Mouse (Mus musculus): ENCODE data around the gene Scube3. TPM values are rescaled to one million over a fixed set of nuclear protein-coding genes. Genes with fewer than 3 reads are reported as not detected.

The Scube3 gene
- polyA plus RNA-seq, 1 experiment = not detected

- H3K4me3 ChIP-seq (ENCODE audit: insufficient read depth, low read depth, low read length) = no peak overlapping the region
- no peak overlapping the region for H3K27ac ChIP-seq (ENCODE audit: insufficient read depth, low read depth, low read length)
- 75% methylated on average over 8 of the region's 8 CpGs for WGBS
- peaks cover 11% of the 10 kb centered on the region for H3K4me1 ChIP-seq (ENCODE audit: control insufficient read depth, insufficient read depth, low read length)
- TF ChIP-seq POLR2A (IDR thresholded peaks at IDR 0.05; ENCODE audit: insufficient read depth, low read depth, low read length) = no peak
- no peak for TF ChIP-seq CTCF (IDR thresholded peaks at IDR 0.05; ENCODE audit: insufficient read depth, low read depth, low read length)
Observed at GRCm38 (mm10) chr17:28154970-28155369, 13.0 kb downstream of the Scube3 start.

DNA sequence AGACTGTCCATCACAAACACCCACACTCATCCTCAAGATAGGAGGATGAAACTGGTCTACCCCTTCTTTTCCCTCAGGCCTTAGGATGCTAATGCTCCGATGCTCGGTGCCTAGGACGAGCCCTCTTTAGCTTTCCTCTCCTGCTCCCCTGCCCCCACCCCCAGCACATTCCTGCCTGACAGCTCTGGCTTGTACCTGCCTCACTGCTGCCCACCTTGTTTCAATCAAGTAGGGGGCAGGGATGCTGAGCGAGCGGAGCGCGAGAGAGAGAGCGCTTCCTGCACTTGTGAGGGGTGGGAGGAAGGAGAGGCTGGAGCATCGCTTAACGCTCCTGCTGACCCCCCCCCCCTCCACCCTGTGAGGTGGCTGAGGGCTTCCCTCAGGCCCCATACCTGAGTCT, 18.4 kb downstream of the Scube3 start:
- no peak overlapping the region for H3K27ac ChIP-seq (ENCODE audit: insufficient read depth, low read depth, low read length)
- peaks cover 14% of the 10 kb centered on the region for H3K4me1 ChIP-seq (ENCODE audit: control insufficient read depth, insufficient read depth, low read length)
- no peak overlapping the region for H3K4me3 ChIP-seq (ENCODE audit: insufficient read depth, low read depth, low read length)
- TF ChIP-seq POLR2A (IDR thresholded peaks at IDR 0.05; ENCODE audit: insufficient read depth, low read depth, low read length) (no peak), CTCF (IDR thresholded peaks at IDR 0.05; ENCODE audit: insufficient read depth, low read depth, low read length) (no peak)
- WGBS = 45% methylated on average over 10 of the region's 10 CpGs

DNA sequence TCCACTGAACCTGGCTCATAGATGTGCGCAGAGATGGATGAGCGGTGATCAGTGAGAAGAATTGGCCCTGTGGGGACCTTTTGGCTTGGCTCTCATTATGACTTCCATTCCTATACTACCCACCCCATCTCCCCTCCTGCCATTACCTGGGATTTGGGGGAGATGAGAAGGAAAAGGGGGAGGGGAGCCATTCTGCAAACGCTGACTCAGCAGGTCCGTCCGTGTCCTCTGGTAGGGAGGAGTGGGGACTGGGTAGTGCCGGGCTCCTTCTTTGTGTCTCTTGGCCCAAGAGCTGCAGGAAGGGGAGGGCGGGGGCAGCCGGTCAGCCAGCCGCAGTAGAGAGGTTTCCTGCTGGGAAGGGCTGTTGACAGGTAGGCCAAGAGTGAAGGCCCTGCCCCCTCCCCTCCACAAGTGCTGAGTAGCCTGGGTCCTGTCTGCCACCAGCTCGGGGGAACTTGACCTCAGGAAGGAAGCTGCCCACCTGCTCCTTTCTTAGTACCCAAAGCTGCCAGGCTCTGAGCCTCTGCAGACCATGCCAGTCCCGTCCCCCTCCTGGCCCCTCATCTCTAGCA, 19.5 kb downstream of the Scube3 start:
- 44% methylated on average over 11 of the region's 11 CpGs for WGBS
- Histone ChIP-seq H3K27ac (ENCODE audit: insufficient read depth, low read depth, low read length) (no peak overlapping the region), H3K4me1 (ENCODE audit: control insufficient read depth, insufficient read depth, low read length) (peaks cover 14% of the 10 kb centered on the region), H3K4me3 (ENCODE audit: insufficient read depth, low read depth, low read length) (no peak overlapping the region)
- TF ChIP-seq POLR2A (IDR thresholded peaks at IDR 0.05; ENCODE audit: insufficient read depth, low read depth, low read length) (no peak), CTCF (IDR thresholded peaks at IDR 0.05; ENCODE audit: insufficient read depth, low read depth, low read length) (no peak)

DNA sequence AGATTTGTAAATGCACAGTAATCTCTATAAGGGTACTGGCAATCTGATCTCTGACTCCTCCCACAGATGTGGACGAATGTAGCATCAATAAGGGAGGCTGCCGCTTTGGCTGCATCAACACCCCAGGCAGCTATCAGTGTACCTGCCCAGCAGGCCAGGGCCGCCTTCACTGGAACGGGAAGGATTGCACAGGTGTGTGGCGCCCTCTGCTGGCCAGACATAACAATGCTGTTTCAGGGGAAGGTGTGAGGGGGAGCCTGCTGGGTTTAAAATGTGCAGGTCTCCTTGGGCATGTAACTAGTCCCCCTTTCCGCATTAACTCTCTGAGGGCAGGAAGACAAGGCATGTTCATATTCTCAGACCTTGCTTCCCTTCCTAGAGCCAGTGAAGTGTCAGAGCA, 21.7 kb downstream of the Scube3 start:
- Histone ChIP-seq H3K4me1 (ENCODE audit: control insufficient read depth, insufficient read depth, low read length) (peaks cover 9% of the 10 kb centered on the region), H3K4me3 (ENCODE audit: insufficient read depth, low read depth, low read length) (no peak overlapping the region), H3K27ac (ENCODE audit: insufficient read depth, low read depth, low read length) (no peak overlapping the region)
- TF ChIP-seq POLR2A (IDR thresholded peaks at IDR 0.05; ENCODE audit: insufficient read depth, low read depth, low read length) (no peak), CTCF (IDR thresholded peaks at IDR 0.05; ENCODE audit: insufficient read depth, low read depth, low read length) (peak; percentile 82)
- WGBS = 7% methylated on average over 6 of the region's 6 CpGs

DNA sequence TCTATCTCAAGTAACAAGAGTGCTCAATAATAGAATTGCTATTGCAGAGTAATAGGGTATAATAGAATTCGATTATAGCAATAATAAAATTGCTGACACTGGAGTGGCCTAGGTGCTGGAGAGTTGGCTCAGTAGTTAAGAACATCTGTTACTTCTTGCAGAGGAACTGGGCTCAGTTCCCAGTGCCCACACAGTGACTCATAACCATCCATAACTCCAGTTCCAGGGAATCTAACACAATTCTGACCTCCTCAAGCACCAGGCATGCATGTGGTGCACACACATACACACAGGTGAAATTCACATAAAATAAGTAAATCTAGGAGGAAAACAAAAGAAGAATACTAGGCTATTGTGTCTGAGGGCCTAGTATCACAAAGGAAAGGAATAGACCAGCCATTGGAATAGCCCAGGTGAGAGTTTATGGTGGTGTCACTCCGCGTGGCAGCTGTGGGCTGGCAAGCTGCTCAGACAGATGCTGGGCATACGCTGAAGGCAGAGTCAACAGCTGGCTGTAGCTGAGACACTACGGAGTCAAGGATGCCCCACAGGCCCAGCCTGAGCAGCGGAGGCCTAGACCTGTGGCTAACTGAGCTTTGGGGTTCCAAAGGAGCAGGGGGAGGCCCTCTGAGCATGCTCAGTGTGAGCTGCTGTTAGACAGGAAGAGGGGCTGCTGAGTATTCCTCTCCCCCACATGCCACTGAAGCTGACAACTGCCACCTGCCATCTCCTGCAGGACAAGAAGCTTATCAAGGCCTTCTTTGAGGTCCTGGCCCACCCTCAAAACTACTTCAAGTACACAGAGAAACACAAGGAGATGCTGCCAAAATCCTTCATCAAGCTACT, 28.7 kb downstream of the Scube3 start:
- Histone ChIP-seq H3K27ac (ENCODE audit: insufficient read depth, low read depth, low read length) (no peak overlapping the region), H3K4me3 (ENCODE audit: insufficient read depth, low read depth, low read length) (no peak overlapping the region), H3K4me1 (ENCODE audit: control insufficient read depth, insufficient read depth, low read length) (peaks cover 40% of the 10 kb centered on the region)
- WGBS = 86% methylated on average over 6 of the region's 6 CpGs
- TF ChIP-seq CTCF (IDR thresholded peaks at IDR 0.05; ENCODE audit: insufficient read depth, low read depth, low read length) (no peak), POLR2A (IDR thresholded peaks at IDR 0.05; ENCODE audit: insufficient read depth, low read depth, low read length) (no peak)

GRCm38 (mm10) chr17:28172690-28173089, 30.7 kb downstream of the Scube3 start:
- TF ChIP-seq CTCF (IDR thresholded peaks at IDR 0.05; ENCODE audit: insufficient read depth, low read depth, low read length) (no peak), POLR2A (IDR thresholded peaks at IDR 0.05; ENCODE audit: insufficient read depth, low read depth, low read length) (no peak)
- H3K4me3 ChIP-seq (ENCODE audit: insufficient read depth, low read depth, low read length) = no peak overlapping the region
- H3K27ac ChIP-seq (ENCODE audit: insufficient read depth, low read depth, low read length) = no peak overlapping the region
- 66% methylated on average over 9 of the region's 9 CpGs for WGBS
- peaks cover 46% of the 10 kb centered on the region for H3K4me1 ChIP-seq (ENCODE audit: control insufficient read depth, insufficient read depth, low read length)

GRCm38 (mm10) chr17:28176775-28177539, 35.0 kb downstream of the Scube3 start, which contains the start of gene Zfp523:
Gene Zfp523, plus strand, starts transcription at chr17:28177129.
- peak within 1 kb of the TSS; percentile 92 for H3K4me3 ChIP-seq (ENCODE audit: insufficient read depth, low read depth, low read length)
- peaks cover 58% of the 10 kb centered on the region for H3K4me1 ChIP-seq (ENCODE audit: control insufficient read depth, insufficient read depth, low read length)
- TF ChIP-seq CTCF (IDR thresholded peaks at IDR 0.05; ENCODE audit: insufficient read depth, low read depth, low read length) (no peak), POLR2A (IDR thresholded peaks at IDR 0.05; ENCODE audit: insufficient read depth, low read depth, low read length) (peak; percentile 96)
- WGBS = under 1% methylated on average over 80 of the region's 82 CpGs
- H3K27ac ChIP-seq (ENCODE audit: insufficient read depth, low read depth, low read length) = peak within 1 kb of the TSS; percentile 80

- 4% methylated on average over 22 of the region's 22 CpGs for WGBS
- H3K4me1 ChIP-seq (ENCODE audit: control insufficient read depth, insufficient read depth, low read length) = peaks cover 57% of the 10 kb centered on the region
- TF ChIP-seq CTCF (IDR thresholded peaks at IDR 0.05; ENCODE audit: insufficient read depth, low read depth, low read length) = no peak
- no peak for TF ChIP-seq POLR2A (IDR thresholded peaks at IDR 0.05; ENCODE audit: insufficient read depth, low read depth, low read length)
- peak overlapping the region; percentile 92 for H3K4me3 ChIP-seq (ENCODE audit: insufficient read depth, low read depth, low read length)
- H3K27ac ChIP-seq (ENCODE audit: insufficient read depth, low read depth, low read length) = peak overlapping the region; percentile 80
Observed at GRCm38 (mm10) chr17:28177540-28178046, 35.7 kb downstream of the Scube3 start.
